Mouse (Mus musculus): Measurements from ENCODE around the gene Dnajc1.

Gene Dnajc1

DNA sequence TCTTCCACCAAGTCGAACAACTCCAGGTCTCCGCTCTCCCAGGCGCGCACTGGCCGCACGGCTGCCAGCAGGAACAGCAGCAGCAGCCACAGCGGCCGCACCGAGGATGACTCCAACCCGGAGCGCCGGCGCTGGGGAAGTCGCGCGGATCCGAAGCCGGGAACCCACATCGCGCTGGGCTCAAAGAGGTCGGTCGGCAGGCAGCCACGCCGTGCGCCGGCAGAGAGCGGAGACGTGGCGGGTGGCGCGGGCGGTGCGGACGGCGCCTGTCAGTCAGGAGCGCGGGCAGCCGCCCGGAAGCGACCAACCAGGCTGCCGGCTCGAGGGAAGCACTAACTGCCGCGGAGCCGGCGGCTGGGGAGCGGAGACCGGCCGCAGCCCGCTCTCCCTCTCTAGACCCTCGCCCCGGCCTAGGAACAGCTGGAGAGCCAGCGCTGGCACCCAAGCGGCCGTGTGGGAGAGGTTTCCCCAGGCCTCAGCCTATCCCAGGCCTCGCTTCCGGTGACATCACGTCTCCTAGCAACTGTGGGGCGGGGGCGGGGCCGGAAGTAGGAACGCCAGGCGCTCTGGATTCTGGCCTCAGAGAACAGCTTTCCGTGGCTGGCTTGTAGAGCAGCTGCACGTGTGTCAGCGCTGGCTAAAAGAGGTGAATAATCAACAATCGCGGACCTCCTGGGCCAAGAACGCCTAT lies at the start of gene Dnajc1:
Gene Dnajc1 (minus strand): TSS at position 500 of the 691 bp plus-strand sequence.
- peak; percentile 87 to 88 for DNase-seq (ENCODE audit: low spot score in 2 of 2)

DNA sequence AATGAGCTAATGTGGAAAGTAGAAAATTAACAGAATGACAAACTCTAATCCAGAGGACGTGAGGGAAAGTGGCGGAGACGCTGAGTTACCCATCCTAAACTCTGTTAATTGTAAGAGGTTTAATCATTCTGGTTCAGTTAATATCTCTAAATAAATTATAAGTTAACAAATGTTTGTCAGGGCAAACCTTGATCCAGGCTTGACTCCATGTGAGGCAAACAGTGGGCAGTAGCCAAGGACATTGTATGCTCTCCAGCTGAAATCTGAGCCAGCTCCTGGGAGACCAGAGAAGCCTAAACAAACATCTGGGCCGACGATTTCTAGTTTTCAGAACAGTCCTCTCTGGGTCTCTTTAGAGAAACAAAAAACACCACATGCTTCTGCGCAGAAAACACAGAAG lies 49.2 kb upstream of the Dnajc1 start:
- no peak for DNase-seq (ENCODE audit: low spot score in 2 of 2)

GRCm38 (mm10) chr2:18415242-18415641 lies 22.6 kb upstream of the Dnajc1 start:
- no peak for DNase-seq (ENCODE audit: low spot score in 2 of 2)

DNA sequence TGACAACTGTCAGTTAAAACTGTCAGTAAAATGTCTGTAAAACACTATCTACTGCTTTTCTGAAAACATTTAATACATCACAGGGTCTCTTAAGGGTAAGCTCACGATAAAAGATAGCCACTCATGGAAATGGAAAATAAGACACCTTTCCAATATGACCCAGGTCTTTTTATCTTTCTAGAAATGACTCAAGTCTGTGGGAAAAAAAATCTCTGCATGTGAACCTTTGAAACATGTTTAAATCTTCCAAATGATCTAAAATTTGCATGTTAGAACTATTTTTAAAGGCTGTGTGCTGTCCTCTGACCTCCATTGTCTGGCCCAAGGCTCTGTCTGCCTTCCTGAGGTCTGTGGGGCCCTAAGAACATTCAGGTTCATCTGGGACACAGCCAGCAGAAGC lies 11.0 kb upstream of the Dnajc1 start:
- no peak for DNase-seq (ENCODE audit: low spot score in 2 of 2)

DNA sequence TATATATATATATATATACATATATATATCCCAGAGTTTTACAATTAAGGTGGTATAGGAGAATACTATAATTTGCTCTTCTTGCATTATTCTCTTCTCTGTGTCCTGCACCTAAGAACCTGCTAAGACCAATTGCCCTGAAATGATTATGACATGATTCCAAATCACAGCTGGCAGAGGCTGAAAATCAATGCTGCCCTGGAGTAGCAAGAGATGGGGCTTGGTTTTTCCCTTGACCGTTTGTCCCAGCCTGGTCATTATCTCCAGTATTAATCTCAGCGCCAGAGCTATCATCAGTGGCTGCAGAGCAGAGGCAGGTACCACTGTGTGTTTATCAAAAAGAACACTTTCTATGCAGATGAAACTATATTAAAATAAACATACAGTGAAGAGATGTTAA lies 9.1 kb upstream of the Dnajc1 start:
- DNase-seq (ENCODE audit: low spot score in 2 of 2) = no peak

GRCm38 (mm10) chr2:18393022-18393519 lies 441 bp upstream of the Dnajc1 start:
- DNase-seq (ENCODE audit: low spot score in 2 of 2) = no peak

- DNase-seq (ENCODE audit: low spot score in 2 of 2) = no peak
Observed at GRCm38 (mm10) chr2:18391861-18392260, 769 bp downstream of the Dnajc1 start.

DNA sequence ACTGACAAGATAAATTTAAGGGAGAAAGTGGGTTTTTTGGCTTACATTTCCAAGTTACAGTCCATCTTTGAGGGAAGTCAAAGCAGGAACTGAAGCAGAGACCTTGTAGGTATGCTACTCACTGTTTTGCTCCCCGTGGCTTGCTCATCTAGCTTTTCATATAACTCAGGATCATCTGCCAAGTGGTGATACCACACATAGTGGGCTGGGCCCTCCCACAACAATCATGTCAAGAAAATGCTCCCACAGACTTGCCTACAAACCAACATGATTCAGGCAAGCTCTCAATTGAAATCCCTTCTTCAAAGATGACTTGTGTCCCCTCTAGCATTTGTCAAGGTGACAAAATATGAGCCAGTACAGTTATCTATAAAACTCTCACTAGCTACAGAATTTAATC lies 3.0 kb downstream of the Dnajc1 start:
- no peak for DNase-seq (ENCODE audit: low spot score in 2 of 2)

- DNase-seq (ENCODE audit: low spot score in 2 of 2) = no peak
Observed at GRCm38 (mm10) chr2:18381662-18382061, 11.0 kb downstream of the Dnajc1 start.

- no peak for DNase-seq (ENCODE audit: low spot score in 2 of 2)
Observed at GRCm38 (mm10) chr2:18372400-18373182, 20.0 kb downstream of the Dnajc1 start.

GRCm38 (mm10) chr2:18370794-18371498 lies 21.7 kb downstream of the Dnajc1 start:
- DNase-seq (ENCODE audit: low spot score in 2 of 2) = no peak

DNA sequence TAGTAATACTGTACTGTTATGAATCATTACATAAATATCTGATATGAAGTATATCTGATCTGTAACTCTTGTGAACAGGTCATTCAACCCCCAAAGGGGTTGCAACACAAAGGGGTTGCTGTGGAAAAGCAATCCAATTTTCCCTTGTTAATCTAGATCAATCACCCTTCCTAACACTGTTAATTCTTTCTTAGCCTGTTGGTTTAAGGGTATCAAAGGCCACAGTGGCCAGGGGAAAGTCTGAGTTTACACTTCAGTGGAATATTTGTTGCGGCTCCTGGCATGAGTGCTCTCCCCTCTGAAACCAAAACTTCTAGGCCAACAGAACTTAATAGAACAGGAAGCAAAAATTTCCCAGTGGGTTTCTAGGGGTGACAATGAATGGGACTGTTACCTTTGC lies 28.2 kb downstream of the Dnajc1 start:
- DNase-seq (ENCODE audit: low spot score in 2 of 2) = no peak

GRCm38 (mm10) chr2:18355293-18355692 lies 37.3 kb downstream of the Dnajc1 start:
- DNase-seq (ENCODE audit: low spot score in 2 of 2) = no peak

- DNase-seq (ENCODE audit: low spot score in 2 of 2) = no peak
Observed at GRCm38 (mm10) chr2:18352620-18353019, 40.0 kb downstream of the Dnajc1 start.

GRCm38 (mm10) chr2:18343464-18343863 lies 49.2 kb downstream of the Dnajc1 start:
- DNase-seq (ENCODE audit: low spot score in 2 of 2) = no peak

GRCm38 (mm10) chr2:18318671-18319070 lies 74.0 kb downstream of the Dnajc1 start:
- no peak for DNase-seq (ENCODE audit: low spot score in 2 of 2)

DNA sequence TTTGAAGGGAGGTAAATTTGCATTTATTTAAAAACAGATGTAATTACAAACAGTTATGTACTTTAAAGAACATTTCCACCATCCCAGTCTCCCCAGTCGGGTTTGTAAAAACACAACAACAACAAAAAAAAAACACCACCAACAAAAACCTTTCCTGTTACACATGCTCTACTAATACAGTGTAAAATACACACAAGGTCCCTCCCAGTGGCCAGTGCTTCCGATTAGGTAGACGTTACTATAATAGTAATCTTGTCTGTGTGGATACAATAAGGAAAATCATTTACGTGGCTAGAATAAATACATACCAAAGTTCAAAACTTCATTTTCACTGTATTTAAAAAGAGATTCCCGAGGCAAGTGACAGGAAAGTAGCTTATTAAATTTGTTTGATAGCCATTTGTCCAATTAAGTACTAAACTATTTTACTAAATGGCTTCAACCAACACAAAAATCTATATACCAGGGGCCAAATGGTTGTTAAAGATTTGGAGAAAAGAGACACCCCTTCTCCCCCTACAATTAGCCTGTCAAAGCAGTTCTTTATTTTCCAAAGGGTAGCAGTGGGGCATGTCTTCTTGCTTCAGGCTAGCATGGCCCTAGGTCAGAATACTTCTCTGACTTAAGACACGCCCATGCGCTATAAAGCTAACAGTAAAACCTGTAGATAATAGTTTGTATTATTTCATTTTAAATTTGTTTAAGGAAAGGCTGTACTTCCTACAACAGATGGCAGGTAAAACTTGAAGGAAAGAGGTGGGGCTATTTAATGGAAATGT lies 74.9 kb downstream of the Dnajc1 start:
- no peak for DNase-seq (ENCODE audit: low spot score in 2 of 2)

DNA sequence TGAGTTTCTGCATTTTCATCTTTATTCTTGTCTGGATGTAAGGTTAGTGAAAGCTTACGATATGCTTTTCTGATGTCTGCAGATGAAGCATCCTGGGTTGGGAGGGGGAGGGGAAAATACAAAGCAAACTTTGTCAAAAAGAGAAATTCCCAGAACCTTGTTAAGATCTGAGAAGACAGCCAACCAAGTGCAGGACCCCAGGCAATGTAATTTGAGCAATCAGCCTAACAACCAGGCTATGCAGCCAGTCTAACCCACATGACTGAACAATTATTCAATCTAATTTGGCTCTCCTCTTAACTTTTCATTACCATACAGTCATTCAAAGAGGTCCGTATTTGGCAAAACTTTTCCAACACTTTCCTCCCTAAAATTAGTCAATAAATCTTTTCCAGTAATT lies 75.7 kb downstream of the Dnajc1 start:
- no peak for DNase-seq (ENCODE audit: low spot score in 2 of 2)

DNA sequence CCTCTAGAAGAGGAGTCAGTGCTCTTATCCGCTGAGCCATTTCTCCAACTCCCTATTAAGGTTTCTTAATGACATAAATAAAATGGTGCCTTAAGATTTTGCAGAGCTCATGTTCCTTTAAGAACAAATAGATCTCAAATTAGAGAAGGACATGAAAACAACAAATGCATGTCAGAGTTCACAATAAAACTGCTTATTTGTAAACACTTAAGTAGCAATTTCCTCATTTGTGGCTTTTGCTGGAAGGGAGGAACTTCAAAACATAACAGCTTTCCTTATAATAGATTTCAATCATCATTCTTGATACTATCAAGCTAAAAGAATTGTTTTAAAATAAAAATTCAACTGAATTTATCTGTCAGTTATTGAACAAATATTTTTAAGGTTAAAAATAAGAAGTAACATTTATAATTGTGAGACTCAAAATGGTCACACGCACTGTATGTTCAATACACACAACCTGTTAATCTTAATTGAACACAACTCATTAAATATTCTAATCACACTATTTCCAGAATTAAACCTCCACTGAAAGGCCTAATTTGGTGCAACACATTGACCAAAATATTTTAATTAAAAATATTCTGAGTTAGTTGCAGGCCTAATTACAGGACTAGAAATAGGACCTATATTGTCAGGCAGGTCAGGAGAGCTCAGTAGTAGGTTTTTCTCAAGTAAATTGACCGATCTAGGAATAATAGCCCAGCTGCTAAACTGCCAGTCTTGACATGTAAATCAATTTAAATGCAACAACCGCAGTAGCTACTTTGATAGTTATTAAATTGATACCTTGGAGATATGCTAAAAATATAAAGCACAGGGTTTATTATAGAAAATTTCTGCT lies 82.1 kb downstream of the Dnajc1 start:
- no peak for DNase-seq (ENCODE audit: low spot score in 2 of 2)

GRCm38 (mm10) chr2:18307440-18308305 lies 85.0 kb downstream of the Dnajc1 start:
- no peak for DNase-seq (ENCODE audit: low spot score in 2 of 2)
